Mouse (Mus musculus) CD4-positive naive resting alpha-beta T cell, adult 76 days (primary cell): ENCODE data around the gene Phospho2. TPM values are rescaled to one million over a fixed set of nuclear protein-coding genes. Genes with fewer than 3 reads are reported as not detected.

Source experiments
- total RNA-seq: library from RNA; stranded (reverse); gene quantifications from one replicate; pipeline ENCODE4 v1.2.4, GENCODE M21; 2023

The Phospho2 gene
- total RNA-seq: 18.3 TPM

DNA sequence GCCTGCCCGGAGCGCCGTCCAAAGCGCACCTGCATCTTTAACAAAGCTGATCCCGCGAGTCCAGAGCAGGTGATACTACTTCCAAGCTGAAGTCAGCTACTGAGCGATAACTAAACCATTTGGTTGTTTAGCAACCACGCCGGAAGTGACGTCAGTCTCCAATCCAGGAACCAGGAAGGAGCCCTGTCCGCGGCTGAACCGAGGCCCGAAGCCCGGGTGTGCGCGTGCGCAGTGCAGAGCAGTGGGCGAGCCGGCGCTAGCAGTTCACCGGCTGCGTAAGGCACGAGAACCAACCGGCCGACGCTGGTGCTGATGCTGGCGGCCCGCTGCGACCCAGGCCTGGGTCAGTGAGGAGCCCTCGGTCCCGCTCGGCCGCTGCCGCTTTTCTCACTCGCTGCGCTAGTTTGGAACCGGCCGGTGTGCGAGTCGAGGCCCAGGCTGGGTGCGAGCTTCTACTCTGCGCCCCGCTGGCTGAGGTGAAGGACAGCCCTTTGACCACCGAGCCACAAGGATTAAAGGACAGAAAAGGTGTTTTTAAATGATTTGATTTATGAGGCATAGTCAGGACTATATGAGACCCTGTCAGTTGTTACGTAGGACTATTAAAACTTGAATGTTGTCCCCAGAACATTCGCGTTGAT is at the start of gene Phospho2, which contains the start of gene Ccdc173:
Phospho2 (plus strand) TSS at position 195 of the 641 bp plus-strand sequence.
Ccdc173 (minus strand) TSS at position 147 of the 641 bp plus-strand sequence.

DNA sequence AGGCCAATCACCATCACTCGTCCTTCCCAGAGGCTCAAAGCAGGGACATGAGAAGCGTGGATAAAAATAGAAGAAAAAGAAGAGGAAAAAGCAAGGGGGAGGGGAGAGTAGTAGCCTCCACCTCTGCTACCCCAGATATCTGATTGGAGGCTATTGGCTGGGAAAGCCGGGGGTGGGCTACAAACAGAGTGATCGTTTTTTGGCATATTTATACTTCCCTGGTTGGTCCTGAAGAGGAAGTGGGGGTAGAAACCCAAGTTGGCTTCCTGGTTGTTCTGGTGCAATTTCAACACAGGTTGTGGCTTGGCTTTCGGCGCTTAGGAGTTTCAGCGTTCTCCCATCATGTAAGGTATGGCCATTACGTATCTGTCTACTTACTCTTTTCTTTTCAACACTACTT is 32.3 kb downstream of the Phospho2 start, which contains the start of gene Klhl23:
Klhl23 (plus strand) TSS at position 234 of the 400 bp plus-strand sequence.

Other genes with a start within 250 kb of the Phospho2 start
- gene Lrp2, start 203.6 kb upstream of the Phospho2 start, total RNA-seq: not detected
- not detected for gene Bbs5, start 142.5 kb upstream of the Phospho2 start, total RNA-seq
- not detected for gene Klhl41, start 119.5 kb upstream of the Phospho2 start, total RNA-seq
- gene Fastkd1, start 76.1 kb upstream of the Phospho2 start, total RNA-seq: 14.1 TPM
- 118 TPM for gene Ppig, start 67.1 kb upstream of the Phospho2 start, total RNA-seq
- gene Ccdc173, start within 50 bp of the Phospho2 start, total RNA-seq: 2.6 TPM
- gene Klhl23, start 32.3 kb downstream of the Phospho2 start, total RNA-seq: not detected
- 174 TPM for gene Ssb, start 71.9 kb downstream of the Phospho2 start, total RNA-seq
- gene Mettl5, start 96.0 kb downstream of the Phospho2 start, total RNA-seq: 13.2 TPM
- gene Ubr3, start 107.6 kb downstream of the Phospho2 start, total RNA-seq: 74.1 TPM
- 0.29 TPM for gene Myo3b, start 249.5 kb downstream of the Phospho2 start, total RNA-seq